Mouse (Mus musculus) embryonic facial prominence, embryonic 12.5 days (tissue): ENCODE measurements around the gene Kctd2. TPM values are rescaled to one million over a fixed set of nuclear protein-coding genes. Genes with fewer than 3 reads are reported as not detected.

ENCODE experiments used
- ATAC-seq: fragments of 200-750 bp; cut with Nextera tagmentation; 2 replicates; pipeline ENCODE4 v1.8.0; 2017; ENCODE audit not compliant: insufficient number of reproducible peaks, insufficient read depth, low FRiP score, low TSS enrichment
- H3K27ac ChIP-seq: fragments of 300-500 bp; sonication (generic); 2 replicates; pipeline ENCODE4 v1.5.1; 2016; ENCODE audit warnings: mild to moderate bottlenecking
- H3K27me3 ChIP-seq: fragments of 300-500 bp; sonication (generic); 2 replicates; pipeline ENCODE4 v1.6.1; 2016; ENCODE audit warnings: mild to moderate bottlenecking, moderate library complexity
- H3K36me3 ChIP-seq: fragments of 300-500 bp; sonication (generic); 2 replicates; pipeline ENCODE4 v1.6.1; 2016; ENCODE audit warnings: mild to moderate bottlenecking
- H3K4me1 ChIP-seq: fragments of 300-500 bp; sonication (generic); 2 replicates; pipeline ENCODE4 v1.6.1; 2016
- H3K4me2 ChIP-seq: fragments of 300-500 bp; sonication (generic); replicated peaks from 2 replicates; pipeline ENCODE4 v1.6.1; 2016; ENCODE audit warnings: mild to moderate bottlenecking, moderate library complexity
- H3K4me3 ChIP-seq: fragments of 300-500 bp; sonication (generic); 2 replicates; pipeline ENCODE4 v1.5.1; 2016; ENCODE audit warnings: mild to moderate bottlenecking
- H3K9ac ChIP-seq: fragments of 300-500 bp; sonication (generic); 2 replicates; pipeline ENCODE4 v1.6.1; 2016; ENCODE audit warnings: mild to moderate bottlenecking, moderate library complexity
- H3K9me3 ChIP-seq: fragments of 300-500 bp; sonication (generic); 2 replicates; pipeline ENCODE4 v1.6.1; 2016; ENCODE audit warnings: mild to moderate bottlenecking, moderate library complexity
- WGBS: fragments of 180-500 bp; shearing (Covaris S2); methylation state at CpG from one replicate; pipeline ENCODE4 v1.1.7; 2016; 5-methylcytosine and 5-hydroxymethylcytosine counted together
- polyA plus RNA-seq: library from polyadenylated mRNA; unstranded; fragments of >200 nt; fragmentation: Nextera tagmentation; extraction: Ambion mirVana; gene quantifications from 2 replicates; pipeline ENCODE4 v1.2.1, GENCODE M21; 2016

Kctd2 gene
- polyA plus RNA-seq, 1 experiment from 2014 or later, result 24.5 TPM

DNA sequence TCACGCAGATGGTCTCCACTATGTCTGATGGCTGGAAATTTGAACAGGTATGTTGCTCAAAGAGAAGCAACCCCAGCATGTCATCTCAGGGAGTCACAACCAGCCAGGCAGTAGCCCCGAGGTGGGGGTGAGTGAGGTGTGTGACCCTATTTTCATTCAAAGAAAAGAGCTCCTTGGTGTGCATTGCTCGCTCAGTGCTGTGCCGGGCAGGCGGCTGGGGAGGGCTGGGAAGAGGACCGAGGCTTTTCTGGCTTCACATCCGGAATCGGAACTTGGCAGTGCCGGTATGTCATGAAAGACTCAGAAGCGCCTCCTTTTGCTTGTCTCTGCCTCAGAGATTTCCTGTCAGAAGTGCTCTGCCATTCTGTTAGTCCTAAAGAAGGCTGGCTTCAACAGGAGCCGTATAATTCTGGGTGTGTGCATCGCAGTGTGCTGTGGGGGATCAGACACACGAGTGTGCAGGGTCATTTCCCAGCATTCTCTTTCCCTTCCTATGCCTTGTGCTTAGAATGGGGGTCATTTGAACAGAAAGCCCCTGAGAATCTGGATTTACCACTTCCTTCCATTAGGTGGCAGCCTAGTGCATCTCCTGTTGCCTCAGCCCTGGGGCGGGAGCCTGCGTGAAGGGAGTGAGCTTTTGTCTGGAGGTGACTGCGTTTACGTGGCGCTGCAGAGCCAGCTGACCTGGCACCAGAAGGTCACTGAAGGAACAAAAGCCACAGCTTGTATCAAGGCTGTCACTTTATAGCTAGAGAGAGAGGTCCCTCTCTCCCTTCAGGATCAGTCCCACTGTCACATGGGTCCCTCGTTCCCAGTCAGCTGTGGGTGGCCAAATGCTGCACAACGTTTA, 7.8 kb downstream of the Kctd2 start:
- WGBS, result 30% methylated on average over 20 of the region's 20 CpGs
- H3K36me3 ChIP-seq, result peaks cover 68% of the 10 kb centered on the region
- no peak overlapping the region for H3K9ac ChIP-seq

DNA sequence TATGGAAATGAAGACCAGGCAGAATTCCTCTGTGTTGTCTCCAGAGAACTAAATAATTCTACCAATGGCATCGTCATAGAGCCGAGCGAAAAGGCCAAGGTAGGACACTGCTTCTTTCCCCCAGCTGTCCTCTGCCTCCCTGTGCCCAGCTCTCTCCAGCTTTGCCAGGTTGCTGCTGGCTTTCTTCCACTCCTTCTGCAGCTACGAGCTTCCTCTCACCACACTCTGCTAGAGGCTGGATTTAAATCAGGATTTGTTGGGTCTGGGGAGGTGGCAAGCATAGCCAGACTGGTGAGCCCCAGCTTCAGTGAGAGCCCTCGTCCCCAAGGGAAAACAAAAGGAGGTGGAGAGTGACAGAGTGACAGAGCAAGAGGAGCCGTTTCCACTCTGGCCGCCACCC, 9.4 kb downstream of the Kctd2 start:
- Histone ChIP-seq H3K27ac (no peak overlapping the region), H3K4me3 (no peak overlapping the region), H3K9ac (no peak overlapping the region), H3K36me3 (peaks cover 70% of the 10 kb centered on the region), H3K4me2 (no peak overlapping the region), H3K27me3 (no peaks in the 10 kb centered on the region), H3K4me1 (peaks cover 5% of the 10 kb centered on the region; the same call in 1 of the 2 replicates), H3K9me3 (no peaks in the 10 kb centered on the region)
- 77% methylated on average over 7 of the region's 7 CpGs for WGBS
- ATAC-seq, result no peak

More for the DNA sequence above, 7.8 kb downstream of the Kctd2 start:
- Histone ChIP-seq H3K4me1 (peaks cover 5% of the 10 kb centered on the region; the same call in 1 of the 2 replicates), H3K27ac (no peak overlapping the region), H3K4me2 (peak overlapping the region; percentile 25), H3K9me3 (no peaks in the 10 kb centered on the region), H3K27me3 (no peaks in the 10 kb centered on the region), H3K4me3 (no peak overlapping the region)
- ATAC-seq, result no peak

DNA sequence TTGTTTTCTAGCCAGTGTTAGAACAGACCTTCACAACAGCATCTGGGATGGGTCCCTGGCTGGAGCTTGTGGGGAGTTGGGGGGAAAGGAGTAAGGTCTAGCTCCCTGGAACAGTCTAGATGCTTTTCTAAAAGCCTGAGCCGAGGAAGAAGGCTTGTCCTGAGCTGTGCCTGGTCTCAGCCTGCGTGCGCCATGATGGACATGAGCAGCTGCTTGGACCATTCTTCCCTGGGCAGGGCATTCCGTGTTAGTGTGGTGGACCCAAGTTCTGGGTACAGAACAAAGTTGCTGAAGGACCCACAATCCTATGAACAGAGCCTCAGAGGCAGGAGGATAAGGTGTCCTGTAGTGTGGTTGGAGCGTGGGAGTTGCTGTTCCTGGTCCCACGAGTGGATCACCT, 10.6 kb downstream of the Kctd2 start:
- Histone ChIP-seq H3K4me2 (no peak overlapping the region), H3K27ac (no peak overlapping the region), H3K36me3 (peaks cover 60% of the 10 kb centered on the region), H3K4me1 (peaks cover 9% of the 10 kb centered on the region), H3K27me3 (no peaks in the 10 kb centered on the region), H3K4me3 (no peak overlapping the region), H3K9ac (no peak overlapping the region), H3K9me3 (no peaks in the 10 kb centered on the region)
- no peak for ATAC-seq
- WGBS, result 91% methylated on average over 6 of the region's 6 CpGs

DNA sequence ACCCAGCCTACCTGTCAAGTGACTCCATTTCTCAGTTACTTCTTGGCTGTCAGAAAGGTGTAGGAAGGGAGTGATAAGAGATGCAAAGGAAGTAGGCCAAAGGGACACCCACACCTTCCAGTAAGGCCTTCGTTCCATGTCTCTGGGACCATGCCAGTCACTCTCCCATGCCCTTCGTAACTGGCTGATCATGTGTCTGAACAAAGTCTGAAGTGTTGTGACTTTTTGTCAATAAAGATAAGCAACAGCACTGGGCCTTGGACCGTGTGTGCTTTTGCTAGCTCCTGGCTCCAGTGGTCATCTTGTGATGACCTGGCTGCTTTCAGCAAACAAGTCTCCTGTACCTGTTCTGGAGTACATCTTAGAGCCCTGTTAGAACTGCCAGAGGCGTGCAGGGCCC, 12.9 kb downstream of the Kctd2 start:
- WGBS, result 78% methylated on average over 4 of the region's 4 CpGs
- H3K4me1 ChIP-seq, result peaks cover 15% of the 10 kb centered on the region
- H3K4me2 ChIP-seq, result no peak overlapping the region
- no peak overlapping the region for H3K9ac ChIP-seq
- peaks cover 46% of the 10 kb centered on the region for H3K36me3 ChIP-seq
- no peaks in the 10 kb centered on the region for H3K27me3 ChIP-seq
- no peak overlapping the region for H3K4me3 ChIP-seq
- ATAC-seq, result no peak
- H3K9me3 ChIP-seq, result no peaks in the 10 kb centered on the region
- no peak overlapping the region for H3K27ac ChIP-seq

DNA sequence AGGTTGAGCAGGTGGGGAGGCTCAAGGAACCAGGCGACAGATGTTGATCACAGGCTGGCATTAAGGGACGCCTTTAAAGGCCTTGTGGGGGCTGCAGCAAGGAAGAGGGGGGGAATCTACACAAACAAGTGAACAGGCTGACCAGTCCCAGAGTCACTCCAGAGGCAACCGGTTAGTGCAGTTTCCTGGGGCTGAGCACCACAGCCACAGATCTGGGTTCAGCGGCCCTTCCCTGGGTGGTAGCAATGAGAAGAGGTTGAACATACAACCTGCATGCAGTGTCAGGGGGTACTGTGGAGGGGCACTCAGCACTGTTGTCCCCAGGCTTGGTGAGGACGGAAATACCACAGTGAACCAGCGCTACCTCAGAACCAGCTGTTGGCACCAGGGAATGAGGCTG, 13.4 kb downstream of the Kctd2 start:
- H3K36me3 ChIP-seq, result peaks cover 45% of the 10 kb centered on the region
- no peaks in the 10 kb centered on the region for H3K27me3 ChIP-seq
- H3K9me3 ChIP-seq, result no peaks in the 10 kb centered on the region
- H3K4me3 ChIP-seq, result no peak overlapping the region
- H3K9ac ChIP-seq, result no peak overlapping the region
- H3K27ac ChIP-seq, result no peak overlapping the region
- ATAC-seq, result no peak
- H3K4me2 ChIP-seq, result no peak overlapping the region
- 84% methylated on average over 6 of the region's 6 CpGs for WGBS
- peaks cover 12% of the 10 kb centered on the region for H3K4me1 ChIP-seq

DNA sequence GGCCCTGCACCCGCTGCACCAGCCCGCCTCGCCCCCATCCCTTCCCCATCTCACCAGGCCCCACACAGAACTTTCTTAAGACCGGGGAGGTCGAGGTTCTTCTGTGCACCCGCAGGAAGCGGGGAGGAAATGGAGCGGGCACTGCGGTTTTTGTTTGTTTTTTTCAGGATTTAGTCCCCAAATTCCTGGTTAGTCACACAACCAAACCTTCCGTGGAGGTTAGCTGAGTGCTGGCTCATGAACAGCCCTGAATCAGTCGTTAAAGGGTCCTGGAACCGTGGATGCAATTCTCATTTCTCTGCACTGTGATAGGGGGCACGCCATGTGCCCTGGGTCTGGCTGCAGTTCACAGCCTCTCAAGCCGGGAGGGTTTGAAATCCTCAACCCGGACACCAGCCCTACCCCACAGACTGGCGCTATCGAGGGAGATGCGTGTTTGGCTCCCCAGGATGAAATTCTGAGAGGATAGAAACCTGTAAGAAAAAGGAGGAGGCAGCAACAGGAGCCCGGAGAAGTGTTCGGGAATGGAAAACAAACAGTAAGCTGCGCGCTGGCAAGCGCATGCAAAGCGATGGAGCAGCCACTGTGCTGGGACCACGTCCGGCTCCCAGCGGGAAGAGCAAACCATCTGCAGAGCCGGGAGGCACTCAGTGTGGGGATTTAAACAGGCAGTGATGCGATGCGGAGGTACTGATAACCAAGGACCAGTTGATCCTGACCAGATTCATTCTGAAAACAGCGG, 15.8 kb downstream of the Kctd2 start:
- peaks cover 21% of the 10 kb centered on the region for H3K36me3 ChIP-seq
- peak overlapping the region; percentile 24 for H3K4me3 ChIP-seq
- H3K27ac ChIP-seq, result peak overlapping the region; percentile 4; the same call in 1 of the 2 replicates
- H3K4me2 ChIP-seq, result peak overlapping the region; percentile 56
- peaks cover 12% of the 10 kb centered on the region for H3K4me1 ChIP-seq
- WGBS, result 3% methylated on average over 31 of the region's 31 CpGs
- 0 out of 2 replicates have a peak, but pooled peaks cover 4% of the 10 kb centered on the region for H3K9me3 ChIP-seq
- peak overlapping the region; percentile 35; the same call in 1 of the 2 replicates for H3K9ac ChIP-seq
- no peaks in the 10 kb centered on the region for H3K27me3 ChIP-seq
- ATAC-seq, result no peak

DNA sequence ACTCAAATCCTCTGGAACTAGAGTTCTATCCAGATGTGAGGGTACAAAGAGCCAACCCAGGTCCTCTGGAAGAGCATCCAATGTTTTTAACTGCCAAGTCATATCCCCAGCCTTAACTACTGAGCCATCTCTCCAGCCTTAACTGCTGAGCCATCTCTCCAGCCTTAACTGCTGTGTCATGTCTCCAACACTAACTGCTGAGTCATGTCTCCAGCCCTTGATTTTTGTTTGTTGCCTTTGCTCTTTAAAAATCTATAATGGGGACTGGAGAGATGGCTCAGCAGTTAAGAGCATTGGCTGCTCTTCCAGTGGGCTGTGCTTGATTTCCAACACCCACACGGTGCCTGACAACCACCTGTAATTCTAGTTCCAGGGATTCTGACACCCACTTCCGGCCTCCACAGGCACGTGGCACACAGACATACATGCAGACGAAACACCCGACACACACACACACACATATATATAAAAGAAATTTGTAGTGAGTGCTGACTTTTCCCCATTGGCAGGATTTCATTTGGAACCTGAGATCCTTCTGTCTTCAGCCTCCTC, 17.7 kb downstream of the Kctd2 start:
- Histone ChIP-seq H3K9me3 (0 out of 2 replicates have a peak, but pooled peaks cover 4% of the 10 kb centered on the region), H3K4me3 (no peak overlapping the region), H3K4me2 (no peak overlapping the region), H3K27me3 (no peaks in the 10 kb centered on the region), H3K9ac (no peak overlapping the region), H3K27ac (no peak overlapping the region), H3K36me3 (0 out of 2 replicates have a peak, but pooled peaks cover 2% of the 10 kb centered on the region), H3K4me1 (peaks cover 15% of the 10 kb centered on the region)
- ATAC-seq, result no peak
- 67% methylated on average over 5 of the region's 5 CpGs for WGBS

DNA sequence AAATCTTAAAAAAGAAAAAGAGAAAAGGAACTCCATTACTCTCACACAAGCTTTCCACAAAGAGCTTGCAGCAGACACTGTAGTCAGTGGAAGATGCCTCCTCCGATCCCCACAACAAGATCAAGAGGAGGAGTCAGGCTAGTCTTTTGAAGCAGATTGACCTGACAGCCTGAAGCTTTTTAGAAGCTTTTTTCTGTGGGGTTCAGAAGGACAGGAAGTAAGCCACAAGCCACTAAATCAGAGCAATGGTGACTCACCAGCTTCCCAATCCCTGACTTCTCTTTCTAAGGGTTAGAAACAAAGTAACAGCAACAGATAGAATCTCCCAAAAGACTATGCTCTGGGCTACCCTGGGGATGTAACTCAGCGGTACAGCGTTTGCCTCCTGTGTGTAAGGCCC, 19.4 kb downstream of the Kctd2 start:
- Histone ChIP-seq H3K4me2 (no peak overlapping the region), H3K9me3 (0 out of 2 replicates have a peak, but pooled peaks cover 4% of the 10 kb centered on the region), H3K4me3 (no peak overlapping the region), H3K36me3 (no peaks in the 10 kb centered on the region), H3K9ac (no peak overlapping the region), H3K27ac (no peak overlapping the region), H3K27me3 (no peaks in the 10 kb centered on the region), H3K4me1 (peaks cover 15% of the 10 kb centered on the region)
- ATAC-seq, result no peak
- 86% methylated on average over 3 of the region's 3 CpGs for WGBS

DNA sequence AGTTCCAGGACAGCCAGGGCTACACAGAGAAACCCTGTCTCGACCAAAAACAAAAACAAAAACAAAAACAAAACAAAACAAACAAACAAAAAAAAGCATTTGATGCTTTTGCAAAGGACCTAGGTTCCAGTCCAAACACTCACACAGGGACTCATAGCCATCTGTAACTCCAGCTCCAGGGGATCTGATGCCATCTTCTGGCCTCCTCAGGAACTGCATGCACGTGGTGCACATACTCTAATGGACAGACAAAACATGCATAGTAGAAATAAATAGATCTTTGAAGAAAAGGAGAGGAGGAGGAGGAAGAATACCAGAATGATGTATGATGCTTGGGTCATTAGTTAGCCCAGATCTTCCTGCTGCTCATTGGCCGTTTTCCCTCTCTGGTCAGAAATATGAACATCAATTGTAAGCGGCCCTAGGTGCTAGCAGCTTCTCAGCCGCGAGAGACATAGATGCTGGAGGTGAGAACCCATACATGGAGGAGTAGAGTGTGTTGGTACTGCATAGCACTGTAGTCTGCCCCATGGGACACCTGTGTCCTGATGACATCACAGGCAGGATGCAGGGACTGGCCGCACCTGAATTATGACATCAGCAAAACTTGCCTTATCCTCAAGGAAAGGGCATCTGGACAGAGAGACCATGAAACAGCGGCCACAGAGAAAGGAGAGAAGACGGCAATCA, 20.1 kb downstream of the Kctd2 start, which contains the start of gene Trim80:
Gene Trim80 (plus strand): TSS at position 640 of the 690 bp plus-strand sequence.
- Histone ChIP-seq H3K4me3 (no peak within 1 kb of the TSS), H3K27me3 (no peaks in the 10 kb centered on the region), H3K9ac (no peak within 1 kb of the TSS), H3K9me3 (0 out of 2 replicates have a peak, but pooled peaks cover 4% of the 10 kb centered on the region), H3K27ac (no peak within 1 kb of the TSS), H3K36me3 (no peaks in the 10 kb centered on the region), H3K4me1 (peaks cover 15% of the 10 kb centered on the region), H3K4me2 (no peak within 1 kb of the TSS)
- 95% methylated on average over 9 of the region's 9 CpGs for WGBS
- no peak for ATAC-seq

DNA sequence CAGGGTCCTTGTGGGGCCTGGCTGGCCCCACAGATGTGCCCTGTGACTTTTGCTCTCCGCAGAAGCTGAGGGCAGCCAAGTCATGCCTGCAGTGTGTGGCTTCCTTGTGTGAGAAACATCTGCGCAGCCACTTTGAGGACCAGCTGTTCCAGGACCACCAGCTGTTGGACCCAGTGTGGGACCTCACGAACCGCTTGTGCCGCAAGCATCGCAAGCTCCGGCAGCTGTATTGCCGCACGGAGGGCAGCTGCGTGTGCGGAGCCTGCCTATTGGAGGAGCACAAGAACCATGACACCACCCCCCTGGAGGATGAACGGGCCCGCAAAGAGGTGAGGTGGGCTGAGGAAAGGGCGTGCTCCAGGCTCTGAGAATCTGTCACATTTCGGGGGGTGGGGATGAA, 21.5 kb downstream of the Kctd2 start:
- no peak overlapping the region for H3K27ac ChIP-seq
- no peak overlapping the region for H3K4me2 ChIP-seq
- no peaks in the 10 kb centered on the region for H3K36me3 ChIP-seq
- H3K9me3 ChIP-seq, result 0 out of 2 replicates have a peak, but pooled peaks cover 4% of the 10 kb centered on the region
- no peak overlapping the region for H3K9ac ChIP-seq
- WGBS, result 41% methylated on average over 15 of the region's 15 CpGs
- no peak overlapping the region for H3K4me3 ChIP-seq
- peaks cover 3% of the 10 kb centered on the region for H3K4me1 ChIP-seq
- H3K27me3 ChIP-seq, result no peaks in the 10 kb centered on the region
- no peak for ATAC-seq

DNA sequence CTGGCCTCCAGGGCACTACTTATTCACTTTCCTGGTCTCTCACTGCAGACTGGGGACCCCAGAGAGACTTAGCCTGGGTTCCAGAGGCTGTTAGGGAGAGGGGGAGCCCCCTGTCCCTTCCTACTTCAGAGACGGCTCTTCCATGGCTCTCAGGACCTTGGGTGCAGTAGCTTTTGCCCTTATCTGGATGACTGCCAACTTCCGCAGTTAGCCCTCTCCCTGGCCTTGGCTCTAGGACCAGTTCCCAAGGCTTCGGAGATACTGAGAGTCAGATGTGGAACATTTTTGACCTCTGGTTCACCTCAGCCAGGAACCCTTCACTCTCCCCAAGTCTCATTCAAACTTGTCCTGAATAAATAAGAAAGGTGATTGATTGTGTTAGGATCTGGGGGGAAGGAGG, 27.0 kb downstream of the Kctd2 start:
- Histone ChIP-seq H3K27me3 (0 out of 2 replicates have a peak, but pooled peaks cover 3% of the 10 kb centered on the region), H3K4me1 (peaks cover 7% of the 10 kb centered on the region), H3K27ac (0 out of 2 replicates have a peak overlapping the region, but pooled peaks have one; percentile 11), H3K36me3 (no peaks in the 10 kb centered on the region), H3K4me2 (no peak overlapping the region), H3K4me3 (no peak overlapping the region), H3K9ac (no peak overlapping the region), H3K9me3 (no peaks in the 10 kb centered on the region)
- WGBS, result 69% methylated on average over 3 of the region's 3 CpGs
- no peak for ATAC-seq
